Mouse (Mus musculus): ENCODE results near the gene Fam114a2.

Fam114a2 gene

GRCm38 (mm10) chr11:57434153-57434552 is 84.3 kb downstream of the Fam114a2 start:
- DNase-seq (ENCODE audit: low read depth): no peak
